Mouse (Mus musculus): ENCODE data around the gene Hs3st6. TPM values are rescaled to one million over a fixed set of nuclear protein-coding genes. Genes with fewer than 3 reads are reported as not detected.
"Not testable (repeated sequence)": the region's sequence is repeated elsewhere in the genome, so short reads cannot be mapped to it uniquely, and the experiment has no call there.

Hs3st6 gene
- 0.66 and 0.78 TPM in 2 replicates for polyA plus RNA-seq (2012; rRNA removed)

DNA sequence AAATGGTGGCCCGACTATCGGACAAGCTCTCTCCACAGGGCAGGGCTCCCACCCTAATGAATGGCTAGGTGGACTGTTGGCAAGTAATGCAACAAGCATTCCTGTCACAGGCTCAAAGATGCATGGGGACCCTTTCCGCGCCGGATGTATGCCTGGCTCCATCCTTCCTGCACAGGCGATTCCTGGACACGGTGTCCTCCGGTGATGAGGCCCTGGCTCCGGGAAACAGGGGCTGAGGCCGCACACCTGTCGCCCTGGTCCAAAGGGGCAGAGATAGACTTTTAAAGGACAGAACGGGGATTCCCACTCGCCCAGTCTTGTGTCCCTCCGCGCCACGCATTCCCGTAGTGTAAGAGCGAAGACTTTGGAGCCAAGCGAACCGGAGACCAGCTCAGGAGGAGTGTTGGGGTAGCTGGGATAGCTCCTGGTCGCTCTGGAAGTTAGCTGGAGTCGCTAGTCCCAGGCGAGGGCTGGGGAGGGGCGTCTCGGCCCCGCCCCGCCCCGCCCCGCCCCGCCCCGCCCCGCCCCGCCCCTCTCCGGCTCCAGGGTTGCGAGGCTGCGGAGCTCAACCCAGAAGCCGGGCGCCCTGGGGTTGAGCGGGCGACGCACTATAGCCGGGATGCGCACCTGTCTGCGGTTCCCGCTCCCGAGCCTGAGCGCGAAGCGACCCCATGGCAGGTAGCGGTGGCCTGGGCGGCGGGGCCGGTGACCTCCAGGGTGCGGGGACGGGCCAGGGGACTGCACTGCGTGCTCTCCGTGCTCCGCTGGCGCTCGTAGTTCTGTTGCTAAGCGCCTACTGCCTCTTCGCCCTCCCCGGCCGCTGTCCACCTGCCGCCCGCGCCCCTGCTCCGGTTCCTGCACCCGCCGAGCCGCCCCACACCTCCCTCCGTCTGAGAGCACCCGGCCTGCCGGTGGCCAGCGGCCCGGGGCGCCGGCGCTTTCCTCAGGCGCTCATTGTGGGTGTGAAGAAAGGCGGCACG is at the start of gene Hs3st6:
TSS of gene Hs3st6 (plus strand) at position 574 of the 980 bp plus-strand sequence.
- DNase-seq (ENCODE audit: extremely low spot score in 1 of 2, low spot score in 1 of 2): no peak

DNA sequence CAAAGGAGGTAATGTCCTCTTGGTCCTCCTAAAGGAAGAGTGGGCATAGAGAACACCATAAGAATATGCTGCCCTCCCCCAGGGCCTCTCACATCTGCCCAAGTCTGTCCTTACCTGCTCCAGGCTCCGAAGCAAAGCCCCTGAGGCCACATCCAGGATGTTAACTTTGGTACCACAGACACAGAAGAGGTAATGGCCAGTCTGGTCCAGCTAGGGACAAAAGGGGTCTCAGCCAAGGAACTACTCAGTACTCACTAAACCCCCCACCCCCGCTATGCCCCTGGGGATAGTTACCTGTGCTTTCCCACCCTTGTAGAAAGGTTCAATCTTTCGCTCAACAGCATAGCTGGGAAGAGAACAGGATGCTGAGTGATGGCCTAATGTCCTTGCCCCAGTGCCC is 47.0 kb upstream of the Hs3st6 start:
- no peak for DNase-seq (ENCODE audit: extremely low spot score in 1 of 2, low spot score in 1 of 2)

DNA sequence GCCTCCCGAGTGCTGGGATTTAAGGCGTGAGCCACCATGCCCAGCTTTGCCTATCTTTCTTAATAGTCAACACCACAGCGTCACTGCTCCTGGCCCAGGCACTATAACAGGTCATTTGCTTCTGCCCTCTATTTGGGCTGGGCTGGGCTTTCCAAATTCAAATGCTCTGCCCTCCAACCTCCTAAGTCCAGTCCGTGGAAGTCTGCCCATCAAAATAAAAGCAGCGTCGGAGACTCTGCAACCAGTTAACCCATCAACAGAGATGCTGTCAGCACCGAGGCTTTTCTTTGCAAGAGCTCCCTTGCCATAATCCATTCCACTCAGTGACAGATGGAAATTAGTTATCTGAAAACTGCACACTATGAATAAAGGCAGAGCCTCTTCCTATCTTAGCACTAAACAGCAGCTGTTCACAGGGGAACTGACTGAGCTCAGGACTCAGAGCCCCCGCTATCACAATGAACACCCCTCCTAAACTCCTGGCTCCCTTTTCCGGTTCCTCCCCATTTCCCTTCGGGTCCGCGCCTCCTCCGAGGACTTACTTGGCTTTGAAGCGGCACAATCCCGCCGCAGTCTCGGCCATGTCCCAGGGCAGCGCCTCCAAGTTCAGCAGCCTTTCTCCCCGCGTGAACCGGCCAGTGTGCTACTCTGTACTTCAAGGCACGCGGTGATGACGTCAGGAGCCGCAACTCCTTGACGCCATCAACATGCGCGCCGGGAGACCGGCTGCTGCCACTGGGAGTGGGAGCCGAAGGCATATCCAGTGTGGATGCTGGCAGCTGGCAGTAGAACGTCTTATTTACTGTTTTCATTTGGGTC is 45.6 kb upstream of the Hs3st6 start, which contains the start of gene Tbl3:
TSS of gene Tbl3 (minus strand) at position 679 of the 819 bp plus-strand sequence.
- peak; percentile 88 to 97 for DNase-seq (ENCODE audit: extremely low spot score in 1 of 2, low spot score in 1 of 2)

DNA sequence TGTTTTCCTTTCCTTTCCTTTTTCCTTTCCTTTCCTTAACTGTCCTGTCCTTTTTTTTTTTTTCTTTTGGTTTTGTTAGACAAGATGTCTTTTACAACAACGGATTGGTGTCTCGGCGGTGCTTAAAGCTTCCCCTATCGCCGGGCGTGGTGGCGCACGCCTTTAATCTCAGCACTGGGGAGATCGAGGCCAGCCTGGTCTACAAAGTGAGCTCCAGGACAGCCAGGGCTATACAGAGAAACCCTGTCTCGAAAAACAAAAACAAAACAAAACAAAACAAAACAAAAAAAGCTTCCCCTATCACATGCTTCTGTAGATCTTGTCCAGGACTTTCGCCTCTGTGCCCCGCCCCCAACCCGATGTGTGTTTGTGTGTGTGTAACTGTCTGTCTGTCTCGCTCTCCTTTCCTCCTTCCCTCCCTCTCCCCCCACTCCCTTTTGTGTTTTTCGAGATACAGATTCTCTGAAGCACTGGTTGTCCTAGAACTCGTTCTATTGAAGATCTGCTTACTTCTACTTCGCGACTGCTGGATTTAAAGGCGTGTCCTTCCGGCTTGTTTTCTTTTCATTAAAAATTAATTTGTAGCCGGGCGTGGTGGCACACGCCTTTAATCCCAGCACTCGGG is 44.9 kb upstream of the Hs3st6 start:
- no peak for DNase-seq (ENCODE audit: extremely low spot score in 1 of 2, low spot score in 1 of 2)

DNA sequence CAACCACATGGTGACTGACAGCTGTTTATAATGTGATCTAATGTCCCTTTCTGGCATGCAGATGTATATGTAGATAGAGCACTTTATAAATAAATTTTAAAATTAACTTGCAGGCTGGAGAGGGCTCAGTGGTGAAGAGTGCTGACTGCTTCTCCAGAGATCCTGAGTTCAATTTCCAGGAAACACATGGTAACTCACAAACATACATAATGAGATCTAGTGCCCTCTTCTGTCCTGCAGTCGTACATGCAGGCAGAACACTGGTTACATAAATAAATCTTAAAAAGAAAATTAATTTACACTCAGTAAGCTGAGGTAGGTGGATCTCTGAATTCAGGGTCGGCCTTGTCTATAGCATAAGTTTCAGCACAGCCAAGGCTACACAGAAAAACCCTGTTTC is 44.1 kb upstream of the Hs3st6 start:
- DNase-seq (ENCODE audit: extremely low spot score in 1 of 2, low spot score in 1 of 2): no peak

DNA sequence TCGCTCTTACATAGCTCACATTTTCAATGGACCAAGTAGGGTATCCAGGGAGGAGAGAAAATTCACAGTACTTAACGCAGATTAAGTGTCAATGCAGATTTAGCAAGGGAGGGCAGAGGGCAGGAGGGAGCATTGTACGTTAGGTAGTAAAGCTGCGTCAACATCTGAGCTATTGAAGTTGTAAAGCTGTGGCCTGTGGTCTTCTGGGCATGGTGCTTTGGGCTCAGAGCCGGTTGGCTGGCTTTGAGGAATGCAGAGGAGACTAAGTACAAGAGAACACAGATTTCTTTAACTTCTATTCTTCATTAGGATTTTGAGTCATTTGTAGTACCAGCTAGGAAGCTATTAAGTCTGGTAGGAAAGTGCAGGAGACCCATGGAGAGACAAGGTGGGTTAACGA is 37.2 kb upstream of the Hs3st6 start:
- DNase-seq (ENCODE audit: extremely low spot score in 1 of 2, low spot score in 1 of 2): no peak

DNA sequence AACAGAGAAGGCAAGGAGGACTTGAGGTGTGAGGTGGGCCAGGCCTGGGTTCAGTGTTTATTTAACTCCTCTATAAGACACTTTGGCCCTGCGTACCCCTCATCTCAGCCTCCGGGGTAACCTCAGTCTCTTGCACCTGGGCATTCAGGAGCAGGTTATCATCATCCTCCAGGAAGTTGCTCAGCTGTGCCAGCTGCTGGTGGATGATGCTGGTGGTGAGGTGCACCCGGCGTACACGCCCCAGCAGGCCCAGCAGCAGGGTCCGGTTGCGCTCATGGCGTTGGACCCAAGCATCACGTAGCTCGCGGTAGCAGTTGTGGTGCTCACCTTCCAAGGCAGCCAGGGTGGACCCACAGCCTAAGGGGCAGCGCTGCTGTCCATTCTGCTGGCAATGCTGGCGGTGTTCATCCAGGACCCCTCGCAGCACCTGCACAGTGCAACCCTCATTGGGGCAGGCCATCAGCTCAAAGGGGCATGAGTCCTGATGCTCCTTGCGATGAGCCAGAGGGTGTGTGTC is 36.6 kb upstream of the Hs3st6 start:
- DNase-seq (ENCODE audit: extremely low spot score in 1 of 2, low spot score in 1 of 2): no peak

DNA sequence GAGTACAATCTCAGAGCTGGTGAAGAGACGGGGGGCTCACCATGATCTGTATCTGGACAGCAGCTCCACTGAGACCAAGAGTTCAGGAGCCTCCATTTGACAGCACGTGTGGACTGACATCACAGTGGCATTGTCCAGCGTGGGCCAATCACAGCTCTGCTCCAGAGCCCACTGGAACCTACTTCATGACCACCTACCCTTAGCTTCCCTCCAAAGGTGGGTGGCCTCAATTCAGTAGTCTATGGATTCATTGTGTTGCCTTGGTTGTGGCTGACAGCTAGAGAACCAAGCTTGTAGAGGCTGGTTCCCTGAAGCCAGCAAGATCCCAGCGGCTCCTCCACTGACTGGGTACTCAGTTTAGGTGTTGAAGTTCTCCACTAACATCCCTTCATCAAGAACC is 34.8 kb upstream of the Hs3st6 start, which contains the start of the genes Rnf151 and Rps2:
TSS of gene Rnf151 (minus strand) at position 121 of the 400 bp plus-strand sequence.
TSS of gene Rps2 (plus strand) at position 174 of the 400 bp plus-strand sequence.
- DNase-seq (ENCODE audit: extremely low spot score in 1 of 2, low spot score in 1 of 2): no peak

DNA sequence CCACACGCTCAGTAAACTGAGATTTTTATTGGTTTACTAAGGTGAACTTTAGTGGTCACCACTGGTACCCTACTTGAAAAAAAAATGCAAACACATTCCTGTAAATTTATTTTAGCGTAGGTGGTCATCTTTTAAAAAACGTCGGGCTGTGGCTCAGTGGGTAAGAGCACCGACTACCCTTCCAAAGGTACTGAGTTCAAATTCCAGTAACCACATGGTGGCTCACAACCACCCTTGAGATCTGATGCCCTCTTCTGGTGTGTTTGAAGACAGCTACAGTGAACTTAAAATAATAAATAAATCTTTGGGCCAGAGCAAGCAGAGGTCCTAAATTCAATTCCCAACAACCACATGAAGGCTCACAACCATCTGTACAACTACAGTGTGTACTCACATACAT is 33.9 kb upstream of the Hs3st6 start:
- DNase-seq (ENCODE audit: extremely low spot score in 1 of 2, low spot score in 1 of 2): not testable (repeated sequence)

DNA sequence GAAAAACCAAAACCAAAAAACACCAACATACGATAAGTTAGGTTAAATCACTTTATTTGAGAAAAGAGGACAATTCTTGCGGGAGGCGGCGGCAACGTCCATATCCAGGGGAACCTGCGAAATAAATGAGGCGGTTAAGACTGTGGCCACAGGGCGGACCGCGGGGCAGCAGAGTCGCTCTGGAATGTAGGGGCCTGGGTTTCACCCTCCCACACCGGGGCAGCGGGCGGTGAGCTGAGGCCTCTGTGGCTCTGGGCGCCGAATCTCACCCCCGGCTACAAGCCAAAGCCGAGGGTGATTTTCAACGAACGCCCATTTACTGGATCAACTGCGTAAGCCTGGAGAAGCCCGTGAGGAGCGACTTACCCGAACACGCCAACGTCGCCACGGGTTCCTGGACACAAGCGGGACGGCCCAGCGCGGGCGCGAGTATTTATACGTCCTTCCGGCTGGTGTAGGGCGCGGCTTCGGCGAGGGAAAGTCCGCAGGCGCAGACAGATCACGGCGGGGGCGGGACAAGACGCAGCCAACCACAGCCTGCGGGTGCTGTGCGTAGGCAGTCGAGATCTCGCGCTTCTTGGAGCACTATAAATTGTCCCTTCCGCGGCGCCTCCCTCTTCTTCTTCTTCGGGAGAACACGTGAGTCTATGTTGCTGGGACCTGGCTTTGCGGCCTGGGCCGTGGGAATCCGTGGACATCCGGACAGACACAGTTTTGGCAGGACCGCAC is 33.1 kb upstream of the Hs3st6 start:
- DNase-seq (ENCODE audit: extremely low spot score in 1 of 2, low spot score in 1 of 2): peak; percentile 98 to 99

DNA sequence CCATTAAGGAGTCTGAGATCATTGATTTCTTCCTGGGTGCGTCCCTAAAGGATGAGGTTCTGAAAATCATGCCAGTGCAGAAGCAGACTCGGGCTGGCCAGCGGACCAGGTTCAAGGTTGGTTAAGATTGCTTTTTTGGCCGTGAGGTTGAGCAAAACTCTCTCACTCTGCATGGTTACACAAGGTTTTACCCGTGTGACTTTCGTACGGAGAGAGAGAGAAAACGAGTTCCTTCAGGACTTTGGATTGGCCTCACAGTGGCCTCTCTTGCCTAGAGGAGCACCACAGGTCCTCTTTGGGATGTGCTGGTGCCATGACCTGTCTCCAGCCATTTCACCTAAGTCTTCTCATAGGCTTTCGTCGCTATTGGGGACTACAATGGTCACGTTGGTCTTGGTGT is 32.2 kb upstream of the Hs3st6 start:
- DNase-seq (ENCODE audit: extremely low spot score in 1 of 2, low spot score in 1 of 2): not testable (repeated sequence)

DNA sequence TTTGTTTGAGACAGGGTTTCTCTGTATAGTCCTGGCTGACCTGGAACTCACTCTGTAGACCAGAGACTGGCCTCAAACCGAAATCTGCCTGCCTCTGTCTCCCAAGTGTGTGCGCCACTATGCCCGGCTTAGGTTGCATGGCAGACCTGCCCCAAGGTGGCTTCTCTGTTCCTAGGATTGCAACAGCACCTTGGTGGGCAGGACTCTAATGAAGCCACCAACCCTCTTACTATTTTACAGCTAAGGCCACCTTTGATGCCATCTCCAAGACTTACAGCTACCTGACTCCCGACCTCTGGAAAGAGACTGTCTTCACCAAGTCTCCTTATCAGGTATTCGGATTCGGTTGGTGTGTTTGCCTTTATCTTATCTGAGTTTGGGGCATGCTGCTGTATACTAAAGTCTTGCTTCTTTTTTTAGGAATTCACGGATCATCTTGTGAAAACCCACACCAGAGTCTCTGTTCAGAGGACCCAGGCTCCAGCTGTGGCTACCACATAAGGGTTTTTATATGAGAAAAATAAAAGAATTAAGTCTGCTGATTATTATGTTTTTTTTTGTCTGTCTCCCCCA is 31.3 kb upstream of the Hs3st6 start:
- not testable (repeated sequence) for DNase-seq (ENCODE audit: extremely low spot score in 1 of 2, low spot score in 1 of 2)

DNA sequence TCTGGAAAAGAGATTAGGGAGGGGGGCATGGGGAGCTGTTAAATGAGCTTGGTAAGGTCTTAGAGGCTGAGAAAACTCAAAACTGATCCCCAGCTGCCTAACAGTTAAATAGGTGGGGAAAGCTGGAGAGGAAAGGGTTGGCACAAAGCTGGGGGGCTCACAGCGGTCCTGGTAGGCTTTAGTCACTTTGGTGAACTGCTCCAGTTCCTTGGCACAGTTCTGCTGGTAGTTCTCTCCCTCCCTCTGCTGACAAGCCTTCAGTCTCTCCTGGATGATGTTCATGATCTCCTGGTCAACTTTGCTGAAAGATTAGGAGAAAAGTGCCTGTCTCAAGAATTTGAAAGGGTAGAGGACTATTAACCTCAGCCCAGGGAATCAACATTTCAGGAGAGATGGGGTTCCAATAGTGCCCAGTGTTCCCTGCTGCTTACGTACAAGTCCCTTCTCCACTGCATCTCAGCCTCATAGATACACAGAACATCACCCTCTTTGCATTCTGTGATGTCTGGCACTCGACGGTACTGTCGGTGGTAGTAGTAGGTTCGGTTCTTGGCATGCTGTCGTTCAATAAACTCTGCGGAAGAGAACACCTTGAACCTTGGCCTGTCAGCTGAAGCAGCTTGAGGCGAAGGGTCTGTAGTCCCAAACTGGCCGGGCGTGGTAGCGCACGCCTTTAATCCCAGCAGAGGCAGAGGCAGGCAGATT is 30.4 kb upstream of the Hs3st6 start:
- no peak for DNase-seq (ENCODE audit: extremely low spot score in 1 of 2, low spot score in 1 of 2)

DNA sequence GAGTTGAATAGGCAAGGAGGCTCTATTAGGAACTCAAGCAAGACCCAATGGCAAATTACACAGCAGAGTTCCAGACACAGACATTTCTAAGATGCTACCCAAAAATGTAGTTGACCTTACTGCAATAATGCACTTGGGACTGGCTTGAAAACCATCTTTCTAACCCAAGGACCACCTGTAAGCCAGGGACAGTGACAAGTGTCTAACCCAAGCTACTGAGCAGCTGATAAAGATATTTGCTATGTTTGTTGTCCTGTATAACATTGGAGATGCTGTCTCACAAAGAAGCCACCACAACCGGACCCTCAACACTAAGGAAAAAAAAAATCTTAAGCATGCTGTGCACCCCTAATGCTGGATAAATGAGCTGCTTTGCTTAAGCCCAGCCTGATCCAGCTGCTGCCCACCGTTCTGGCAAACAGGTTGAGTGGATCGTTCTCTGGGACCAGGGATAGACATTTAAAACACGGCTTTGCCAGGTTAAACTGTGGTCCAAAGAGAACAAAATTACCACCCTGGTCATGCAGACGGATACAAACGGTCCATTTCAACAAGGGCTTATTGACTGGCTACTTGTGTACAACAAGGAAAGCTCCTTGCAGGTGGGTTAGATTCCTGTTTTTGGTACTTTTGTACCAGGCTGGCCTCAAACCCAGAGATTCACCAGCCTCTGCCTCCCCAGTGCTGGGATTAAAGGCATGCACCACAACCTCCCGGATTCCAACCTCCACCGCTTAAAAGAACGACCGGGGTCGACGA is 29.5 kb upstream of the Hs3st6 start:
- DNase-seq (ENCODE audit: extremely low spot score in 1 of 2, low spot score in 1 of 2): no peak

DNA sequence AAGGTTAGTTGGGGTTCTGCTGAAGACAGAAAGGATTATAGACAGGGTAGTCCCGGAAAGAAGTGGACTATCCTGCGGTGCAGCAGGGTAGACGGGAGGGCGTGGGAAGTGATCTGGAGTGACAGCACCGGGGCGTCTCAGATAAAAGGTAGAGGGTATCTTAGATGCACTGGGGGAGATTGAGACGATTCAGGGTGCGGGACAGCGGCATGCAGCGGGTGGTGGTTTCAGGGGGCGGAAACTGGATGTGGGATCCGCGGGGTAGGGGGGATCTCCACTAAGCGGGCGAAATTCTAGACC is 29.0 kb upstream of the Hs3st6 start:
- DNase-seq (ENCODE audit: extremely low spot score in 1 of 2, low spot score in 1 of 2): peak in 1 of 2 experiments; percentile 23

DNA sequence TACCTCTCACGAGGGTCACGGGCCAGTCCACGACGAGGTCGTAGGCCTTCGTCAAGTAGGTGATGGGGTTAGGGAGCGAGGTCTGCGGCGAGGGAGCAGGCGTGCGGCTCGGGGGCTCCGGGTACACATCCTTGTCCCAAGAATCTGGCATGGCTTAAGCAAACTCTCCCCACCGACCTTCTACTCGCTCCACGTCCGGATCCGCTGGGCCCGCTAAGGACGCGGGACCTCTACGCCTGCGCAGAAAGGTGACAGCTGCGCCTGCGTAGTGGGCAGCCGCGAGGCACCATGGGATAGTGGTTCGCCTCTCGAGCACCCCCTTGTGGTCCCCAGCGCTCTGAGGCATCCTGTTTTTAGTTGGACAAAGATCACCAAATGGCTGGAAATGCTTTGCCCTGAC is 28.6 kb upstream of the Hs3st6 start, which contains the start of gene Ndufb10:
TSS of gene Ndufb10 (minus strand) at position 295 of the 400 bp plus-strand sequence.
- DNase-seq (ENCODE audit: extremely low spot score in 1 of 2, low spot score in 1 of 2): peak; percentile 83 to 99

DNA sequence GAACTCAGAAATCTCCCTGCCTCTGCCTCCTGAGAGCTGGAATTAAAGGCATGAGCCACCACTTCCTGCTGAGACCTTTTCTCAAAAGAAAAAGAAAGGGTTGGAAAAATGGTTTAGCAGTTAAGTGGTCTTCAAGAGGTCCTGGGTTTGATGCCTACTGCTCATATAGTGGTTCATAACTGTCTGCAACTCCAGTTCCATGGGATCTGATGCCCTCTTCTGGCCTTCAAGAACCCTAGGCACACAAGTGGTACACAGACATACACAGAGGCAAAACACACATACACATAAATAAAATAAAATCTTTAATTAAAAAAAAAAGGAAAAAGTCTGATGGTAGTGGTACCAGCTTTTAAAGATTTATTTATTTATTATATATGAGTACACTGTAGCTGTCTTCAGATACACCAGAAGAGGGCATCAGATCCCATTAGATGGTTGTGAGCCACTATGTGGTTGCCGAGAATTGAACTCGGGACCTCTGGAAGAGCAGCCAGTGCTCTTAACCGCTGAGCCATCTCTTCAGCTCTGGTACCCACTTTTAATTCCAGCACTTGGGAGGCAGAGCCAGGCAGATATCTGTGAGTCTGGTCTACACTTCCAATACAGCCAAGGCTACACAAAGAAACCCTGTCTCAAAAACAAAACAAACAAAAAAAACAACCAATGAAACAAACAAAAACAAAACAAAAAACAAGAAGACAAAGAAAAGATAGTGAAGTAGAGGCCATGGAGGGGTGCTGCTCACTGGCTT is 27.0 kb upstream of the Hs3st6 start:
- DNase-seq (ENCODE audit: extremely low spot score in 1 of 2, low spot score in 1 of 2): no peak

All from frontal cortex, adult 2 months (tissue).